Mouse (Mus musculus): ENCODE measurements around the gene Apof. TPM values are rescaled to one million over a fixed set of nuclear protein-coding genes. Genes with fewer than 3 reads are reported as not detected.
"Not testable (repeated sequence)": the region's sequence is repeated elsewhere in the genome, so short reads cannot be mapped to it uniquely, and the experiment has no call there.

Gene Apof
- polyA plus RNA-seq, 1 experiment from 2014 or later = 7.3 TPM

DNA sequence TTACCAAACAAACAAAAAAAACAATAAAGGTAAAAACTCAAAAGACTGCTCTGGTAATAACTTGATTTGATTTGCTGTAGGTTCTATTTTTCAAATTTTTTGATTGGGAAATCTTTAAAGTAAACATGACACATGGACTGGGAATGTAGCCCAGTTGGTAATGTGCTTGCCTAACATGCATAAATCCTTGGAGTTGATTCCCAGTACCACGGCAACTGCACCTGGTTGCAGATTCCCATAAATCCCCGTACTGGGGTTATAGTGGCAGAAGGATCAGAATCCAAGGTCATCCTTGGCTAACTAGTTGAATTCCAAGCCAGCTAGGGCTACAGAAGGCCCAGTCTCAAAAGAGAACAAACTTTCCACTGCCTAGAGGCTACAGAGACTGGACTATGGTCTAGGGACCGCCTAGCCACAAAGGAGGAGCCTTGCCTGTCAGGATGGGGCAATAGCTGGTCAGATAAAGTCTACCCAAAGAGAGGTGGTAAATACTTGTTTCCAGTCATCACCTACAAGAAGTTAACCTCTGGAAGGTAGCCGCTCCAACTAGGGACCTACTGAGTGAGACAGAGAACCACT lies 14.7 kb upstream of the Apof start, which contains the start of gene Apon:
Gene Apon, plus strand, starts transcription at position 420 of the 579 bp plus-strand sequence.
- Histone ChIP-seq H3K27ac (ENCODE audit: low read length) (no peak within 1 kb of the TSS), H3K9me3 (replicated peaks; ENCODE audit: control insufficient read depth, low read length) (no peaks in the 10 kb centered on the region), H3K36me3 (ENCODE audit: control insufficient read depth, insufficient read depth, low read length) (peaks cover 15% of the 10 kb centered on the region; the same call in 1 of the 2 replicates), H3K27me3 (ENCODE audit: control insufficient read depth, insufficient read depth, low read length) (no peaks in the 10 kb centered on the region), H3K9ac (ENCODE audit: low read length) (no peak within 1 kb of the TSS), H3K4me2 (ENCODE audit: low read depth, low read length) (no peak within 1 kb of the TSS), H3K4me3 (replicated peaks; ENCODE audit: low read length) (no peak within 1 kb of the TSS), H3K4me1 (ENCODE audit: control insufficient read depth, insufficient read depth, low read length) (no peaks in the 10 kb centered on the region)
- ATAC-seq (ENCODE audit: insufficient read depth, low FRiP score) = no peak
- 67% methylated on average over 4 of the region's 4 CpGs for WGBS

GRCm38 (mm10) chr10:128255925-128256324 lies 12.5 kb upstream of the Apof start:
- Histone ChIP-seq H3K27me3 (ENCODE audit: control insufficient read depth, insufficient read depth, low read length) (no peaks in the 10 kb centered on the region), H3K36me3 (ENCODE audit: control insufficient read depth, insufficient read depth, low read length) (no peaks in the 10 kb centered on the region), H3K9ac (ENCODE audit: low read length) (no peak overlapping the region), H3K9me3 (replicated peaks; ENCODE audit: control insufficient read depth, low read length) (no peaks in the 10 kb centered on the region), H3K4me2 (ENCODE audit: low read depth, low read length) (no peak overlapping the region), H3K4me3 (replicated peaks; ENCODE audit: low read length) (no peak overlapping the region), H3K4me1 (ENCODE audit: control insufficient read depth, insufficient read depth, low read length) (no peaks in the 10 kb centered on the region), H3K27ac (ENCODE audit: low read length) (no peak overlapping the region)
- WGBS = 86% methylated on average over 8 of the region's 8 CpGs
- ATAC-seq (ENCODE audit: insufficient read depth, low FRiP score) = no peak

DNA sequence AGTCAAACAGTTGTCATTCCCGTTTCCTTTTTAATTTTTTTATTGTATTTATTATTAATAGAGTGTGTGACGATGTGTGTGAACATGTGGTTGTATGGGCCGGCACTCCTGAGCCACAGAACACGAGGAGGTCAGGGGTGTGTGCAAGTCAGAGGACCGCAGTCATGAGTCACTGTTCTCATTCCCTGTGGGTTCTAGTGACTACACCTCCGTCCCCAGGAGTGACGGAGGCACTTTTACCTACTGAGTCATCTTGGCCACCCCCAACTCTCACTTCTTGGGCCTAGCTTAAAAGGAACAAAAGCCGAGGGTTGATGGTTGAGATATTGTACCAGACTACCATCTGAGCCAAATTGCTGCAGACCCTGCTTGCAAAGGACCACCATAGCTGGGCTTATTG lies 12.1 kb upstream of the Apof start:
- Histone ChIP-seq H3K4me3 (replicated peaks; ENCODE audit: low read length) (no peak overlapping the region), H3K4me1 (ENCODE audit: control insufficient read depth, insufficient read depth, low read length) (no peaks in the 10 kb centered on the region), H3K9me3 (replicated peaks; ENCODE audit: control insufficient read depth, low read length) (no peaks in the 10 kb centered on the region), H3K27me3 (ENCODE audit: control insufficient read depth, insufficient read depth, low read length) (no peaks in the 10 kb centered on the region), H3K27ac (ENCODE audit: low read length) (no peak overlapping the region), H3K9ac (ENCODE audit: low read length) (no peak overlapping the region), H3K4me2 (ENCODE audit: low read depth, low read length) (no peak overlapping the region), H3K36me3 (ENCODE audit: control insufficient read depth, insufficient read depth, low read length) (no peaks in the 10 kb centered on the region)
- ATAC-seq (ENCODE audit: insufficient read depth, low FRiP score) = no peak
- 77% methylated on average over 8 of the region's 8 CpGs for WGBS

DNA sequence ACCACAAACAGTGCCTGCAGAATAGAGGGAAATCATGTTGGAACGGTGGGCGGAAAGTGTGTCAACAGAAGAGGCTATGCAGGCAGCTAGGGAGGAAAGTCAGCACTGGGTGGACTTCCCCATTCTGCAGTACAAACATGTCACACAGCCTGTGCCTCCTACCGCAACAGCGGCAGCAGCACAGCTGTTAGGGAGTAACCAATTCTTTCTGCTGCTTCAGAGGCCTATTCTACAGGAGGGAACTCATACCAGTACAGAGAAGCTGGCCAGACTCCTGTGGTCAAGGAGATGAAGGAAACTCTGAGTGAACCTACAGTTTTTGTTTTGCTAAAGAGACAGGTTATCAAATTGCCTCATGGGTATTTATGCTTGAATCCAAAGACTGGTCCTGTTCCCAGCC lies 9.5 kb upstream of the Apof start:
- Histone ChIP-seq H3K9me3 (replicated peaks; ENCODE audit: control insufficient read depth, low read length) (no peaks in the 10 kb centered on the region), H3K9ac (ENCODE audit: low read length) (no peak overlapping the region), H3K4me3 (replicated peaks; ENCODE audit: low read length) (no peak overlapping the region), H3K4me2 (ENCODE audit: low read depth, low read length) (no peak overlapping the region), H3K27me3 (ENCODE audit: control insufficient read depth, insufficient read depth, low read length) (no peaks in the 10 kb centered on the region), H3K27ac (ENCODE audit: low read length) (no peak overlapping the region), H3K4me1 (ENCODE audit: control insufficient read depth, insufficient read depth, low read length) (no peaks in the 10 kb centered on the region), H3K36me3 (ENCODE audit: control insufficient read depth, insufficient read depth, low read length) (no peaks in the 10 kb centered on the region)
- WGBS = 63% methylated on average over 4 of the region's 4 CpGs
- no peak for ATAC-seq (ENCODE audit: insufficient read depth, low FRiP score)

DNA sequence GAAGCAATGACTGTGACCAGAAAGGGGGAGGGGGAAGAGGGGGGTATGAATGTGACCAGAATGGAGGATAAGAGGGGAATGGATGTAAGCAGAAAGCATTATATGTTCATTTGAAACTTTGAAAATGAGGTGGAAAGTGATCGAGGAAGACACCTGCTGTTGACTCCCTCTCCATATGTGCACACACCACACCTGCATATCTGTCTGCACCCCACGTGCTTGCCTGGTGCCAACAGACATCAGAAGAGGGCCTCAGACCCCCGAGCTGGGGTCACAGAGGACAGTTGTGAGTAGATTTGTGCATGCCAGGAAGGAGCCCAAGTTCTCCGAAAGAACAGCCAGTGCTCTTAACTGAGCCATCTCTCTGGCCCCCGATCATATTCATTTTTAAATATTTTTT lies 8.5 kb upstream of the Apof start:
- WGBS = 85% methylated on average over 5 of the region's 5 CpGs

GRCm38 (mm10) chr10:128260376-128260775 lies 8.1 kb upstream of the Apof start:
- not testable (repeated sequence) for ATAC-seq (ENCODE audit: insufficient read depth, low FRiP score); H3K9me3 ChIP-seq (replicated peaks; ENCODE audit: control insufficient read depth, low read length); H3K36me3 ChIP-seq (ENCODE audit: control insufficient read depth, insufficient read depth, low read length); H3K4me3 ChIP-seq (replicated peaks; ENCODE audit: low read length); H3K4me2 ChIP-seq (ENCODE audit: low read depth, low read length); H3K4me1 ChIP-seq (ENCODE audit: control insufficient read depth, insufficient read depth, low read length); H3K9ac ChIP-seq (ENCODE audit: low read length); H3K27ac ChIP-seq (ENCODE audit: low read length); H3K27me3 ChIP-seq (ENCODE audit: control insufficient read depth, insufficient read depth, low read length)
- 60% methylated on average over 7 of the region's 7 CpGs for WGBS

More for the DNA sequence above, 8.5 kb upstream of the Apof start:
- ATAC-seq (ENCODE audit: insufficient read depth, low FRiP score) = no peak
- no peak overlapping the region for H3K27ac ChIP-seq (ENCODE audit: low read length)
- H3K9ac ChIP-seq (ENCODE audit: low read length) = no peak overlapping the region
- no peak overlapping the region for H3K4me3 ChIP-seq (replicated peaks; ENCODE audit: low read length)
- no peak overlapping the region for H3K4me2 ChIP-seq (ENCODE audit: low read depth, low read length)
- no peaks in the 10 kb centered on the region for H3K27me3 ChIP-seq (ENCODE audit: control insufficient read depth, insufficient read depth, low read length)
- no peaks in the 10 kb centered on the region for H3K36me3 ChIP-seq (ENCODE audit: control insufficient read depth, insufficient read depth, low read length)
- no peaks in the 10 kb centered on the region for H3K9me3 ChIP-seq (replicated peaks; ENCODE audit: control insufficient read depth, low read length)
- no peaks in the 10 kb centered on the region for H3K4me1 ChIP-seq (ENCODE audit: control insufficient read depth, insufficient read depth, low read length)

DNA sequence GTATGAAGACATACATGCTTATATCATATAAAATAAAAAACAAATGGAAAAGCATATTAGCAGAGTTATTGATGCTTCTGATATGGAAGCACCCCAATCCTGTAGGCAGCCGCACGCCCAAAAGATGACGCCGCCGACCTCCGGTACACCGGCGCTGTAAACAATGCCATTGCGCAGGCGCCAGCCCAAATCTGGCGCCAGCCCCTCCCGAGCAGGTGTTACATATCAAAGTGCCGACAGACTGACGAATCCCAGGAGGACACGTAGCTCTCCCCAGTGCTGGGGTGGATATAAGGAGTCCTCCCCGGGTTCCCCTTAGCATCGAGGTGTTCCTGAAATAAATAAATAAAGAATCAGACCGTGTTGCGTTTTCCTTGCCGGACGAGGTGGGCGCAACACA lies 6.2 kb upstream of the Apof start:
- Histone ChIP-seq H3K9ac (ENCODE audit: low read length) (no peak overlapping the region), H3K27ac (ENCODE audit: low read length) (no peak overlapping the region), H3K4me2 (ENCODE audit: low read depth, low read length) (no peak overlapping the region), H3K4me3 (replicated peaks; ENCODE audit: low read length) (no peak overlapping the region), H3K36me3 (ENCODE audit: control insufficient read depth, insufficient read depth, low read length) (no peaks in the 10 kb centered on the region), H3K9me3 (replicated peaks; ENCODE audit: control insufficient read depth, low read length) (no peaks in the 10 kb centered on the region), H3K4me1 (ENCODE audit: control insufficient read depth, insufficient read depth, low read length) (no peaks in the 10 kb centered on the region), H3K27me3 (ENCODE audit: control insufficient read depth, insufficient read depth, low read length) (no peaks in the 10 kb centered on the region)
- no peak for ATAC-seq (ENCODE audit: insufficient read depth, low FRiP score)
- WGBS = 77% methylated on average over 22 of the region's 22 CpGs

- ATAC-seq (ENCODE audit: insufficient read depth, low FRiP score) = no peak
- no peak overlapping the region for H3K4me2 ChIP-seq (ENCODE audit: low read depth, low read length)
- no peaks in the 10 kb centered on the region for H3K27me3 ChIP-seq (ENCODE audit: control insufficient read depth, insufficient read depth, low read length)
- H3K4me1 ChIP-seq (ENCODE audit: control insufficient read depth, insufficient read depth, low read length) = no peaks in the 10 kb centered on the region
- no peak overlapping the region for H3K27ac ChIP-seq (ENCODE audit: low read length)
- H3K9ac ChIP-seq (ENCODE audit: low read length) = no peak overlapping the region
- WGBS = 73% methylated on average over 6 of the region's 6 CpGs
- no peak overlapping the region for H3K4me3 ChIP-seq (replicated peaks; ENCODE audit: low read length)
- H3K9me3 ChIP-seq (replicated peaks; ENCODE audit: control insufficient read depth, low read length) = no peaks in the 10 kb centered on the region
- H3K36me3 ChIP-seq (ENCODE audit: control insufficient read depth, insufficient read depth, low read length) = no peaks in the 10 kb centered on the region
Measured at GRCm38 (mm10) chr10:128263393-128264310, 4.8 kb upstream of the Apof start.

DNA sequence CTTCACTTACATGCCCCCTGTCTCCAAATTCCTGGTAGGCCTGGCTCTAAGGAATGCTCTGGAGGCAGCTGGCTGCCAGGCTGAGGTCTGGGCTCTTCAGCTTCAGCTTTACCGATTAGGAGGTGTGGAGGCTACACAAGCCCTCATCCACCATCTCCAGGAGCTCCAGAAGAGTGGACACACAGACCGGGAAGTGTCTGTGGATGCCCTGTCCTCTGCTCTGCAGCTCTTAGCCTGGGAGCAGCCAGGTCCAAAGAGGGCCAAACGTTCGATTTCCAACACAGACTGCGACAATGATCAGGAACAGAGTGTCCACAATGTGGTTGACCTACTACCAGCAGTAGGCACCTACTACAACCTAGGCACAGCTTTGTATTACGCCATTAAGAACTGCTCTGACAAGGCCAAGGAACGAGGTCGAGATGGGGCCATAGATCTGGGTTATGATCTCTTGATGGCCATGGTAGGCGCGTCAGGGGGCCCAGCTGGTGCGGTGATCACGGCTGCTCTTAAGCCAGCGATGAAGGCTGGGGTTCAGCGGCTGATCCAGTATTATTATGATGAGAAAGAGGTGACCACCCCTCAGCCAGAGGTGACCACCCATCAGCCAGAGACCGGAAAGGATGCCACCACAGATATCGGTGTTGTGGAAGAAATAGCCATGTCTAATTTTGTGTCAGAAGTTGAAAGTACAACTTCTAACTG lies 887 bp downstream of the Apof start:
- Histone ChIP-seq H3K4me2 (ENCODE audit: low read depth, low read length) (peak overlapping the region; percentile 79; the same call in 1 of the 2 replicates), H3K27ac (ENCODE audit: low read length) (no peak overlapping the region), H3K4me3 (replicated peaks; ENCODE audit: low read length) (no peak overlapping the region), H3K9ac (ENCODE audit: low read length) (no peak overlapping the region; the same call in 1 of the 2 replicates), H3K36me3 (ENCODE audit: control insufficient read depth, insufficient read depth, low read length) (no peaks in the 10 kb centered on the region), H3K4me1 (ENCODE audit: control insufficient read depth, insufficient read depth, low read length) (no peaks in the 10 kb centered on the region), H3K9me3 (replicated peaks; ENCODE audit: control insufficient read depth, low read length) (no peaks in the 10 kb centered on the region), H3K27me3 (ENCODE audit: control insufficient read depth, insufficient read depth, low read length) (no peaks in the 10 kb centered on the region)
- no peak for ATAC-seq (ENCODE audit: insufficient read depth, low FRiP score)
- WGBS = 88% methylated on average over 16 of the region's 16 CpGs
